Mouse (Mus musculus) embryonic facial prominence, embryonic 13.5 days (tissue): ENCODE measurements at regions not wholly inside any gene's neighbourhood (a gene's known extent, or its start where the extent isn't known, plus 50 kb on each side); places are given as distances from the start of the nearest gene placed in this dataset.

Source experiments
- ATAC-seq: fragments of 200-750 bp; cut with Nextera tagmentation; 2 replicates; pipeline ENCODE4 v1.8.0; 2017; ENCODE audit warnings: low read depth; ENCODE audit not compliant: insufficient number of reproducible peaks, insufficient read depth, low FRiP score, low TSS enrichment
- H3K27ac ChIP-seq: fragments of 300-500 bp; sonication (generic); 2 replicates; pipeline ENCODE4 v1.5.1; 2015; ENCODE audit warnings: moderate library complexity, mild to moderate bottlenecking, inconsistent platforms
- H3K27me3 ChIP-seq: fragments of 300-500 bp; sonication (generic); 2 replicates; pipeline ENCODE4 v1.6.1; 2015; ENCODE audit warnings: mild to moderate bottlenecking, inconsistent platforms
- H3K36me3 ChIP-seq: fragments of 300-500 bp; sonication (generic); 2 replicates; pipeline ENCODE4 v1.6.1; 2015; ENCODE audit warnings: mild to moderate bottlenecking, inconsistent platforms
- H3K4me1 ChIP-seq: fragments of 300-500 bp; sonication (generic); 2 replicates; pipeline ENCODE4 v1.6.1; 2015; ENCODE audit warnings: inconsistent platforms
- H3K4me2 ChIP-seq: fragments of 300-500 bp; sonication (generic); 2 replicates; pipeline ENCODE4 v1.6.1; 2015; ENCODE audit warnings: moderate library complexity, mild to moderate bottlenecking, inconsistent platforms
- H3K4me3 ChIP-seq: fragments of 300-500 bp; sonication (generic); 2 replicates; pipeline ENCODE4 v1.5.1; 2015; ENCODE audit warnings: mild to moderate bottlenecking, inconsistent platforms
- H3K9ac ChIP-seq: fragments of 300-500 bp; sonication (generic); 2 replicates; pipeline ENCODE4 v1.6.1; 2015; ENCODE audit warnings: mild to moderate bottlenecking, inconsistent platforms
- H3K9me3 ChIP-seq: fragments of 300-500 bp; sonication (generic); 2 replicates; pipeline ENCODE4 v1.6.1; 2016; ENCODE audit warnings: inconsistent platforms
- WGBS: fragments of 180-500 bp; shearing (Covaris S2); methylation state at CpG from one replicate; pipeline ENCODE4 v1.1.7; 2015; ENCODE audit warnings: mixed read lengths; 5-methylcytosine and 5-hydroxymethylcytosine counted together

DNA sequence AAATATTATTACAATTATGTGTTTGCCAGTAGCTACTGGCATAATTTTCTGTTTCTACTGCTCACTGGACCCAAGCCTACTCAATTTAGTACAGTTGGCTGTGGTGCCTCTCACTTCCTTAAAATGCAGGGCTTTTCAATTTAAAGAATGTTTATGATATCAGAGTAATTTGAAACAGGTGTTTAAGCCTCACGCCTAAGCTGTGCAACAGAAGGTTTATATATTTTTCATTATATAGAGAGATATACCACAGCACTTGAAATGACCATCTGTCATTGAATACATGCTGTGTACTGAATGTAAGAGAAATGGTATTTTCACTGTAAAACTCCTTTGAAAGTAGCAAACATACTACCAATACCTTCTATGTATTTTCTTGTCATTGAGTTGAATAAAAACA lies 376.8 kb downstream of the Otol1 start:
- no peaks in the 10 kb centered on the region for H3K4me1 ChIP-seq
- no peaks in the 10 kb centered on the region for H3K36me3 ChIP-seq
- no peak overlapping the region for H3K9ac ChIP-seq
- H3K4me2 ChIP-seq: no peak overlapping the region
- no peak overlapping the region for H3K27ac ChIP-seq
- no peaks in the 10 kb centered on the region for H3K27me3 ChIP-seq
- ATAC-seq: no peak
- no peaks in the 10 kb centered on the region for H3K9me3 ChIP-seq
- 24% methylated on average over 1 of the region's 1 CpGs for WGBS
- no peak overlapping the region for H3K4me3 ChIP-seq

- WGBS: 76% methylated on average over 4 of the region's 4 CpGs
- no peaks in the 10 kb centered on the region for H3K27me3 ChIP-seq
- H3K27ac ChIP-seq: no peak overlapping the region
- no peaks in the 10 kb centered on the region for H3K4me1 ChIP-seq
- H3K36me3 ChIP-seq: no peaks in the 10 kb centered on the region
- no peak overlapping the region for H3K4me3 ChIP-seq
- H3K4me2 ChIP-seq: no peak overlapping the region
- no peak overlapping the region for H3K9ac ChIP-seq
- no peaks in the 10 kb centered on the region for H3K9me3 ChIP-seq
- ATAC-seq: no peak
These were observed 378.5 kb downstream of the Otol1 start for GRCm38 (mm10) chr3:70385961-70386360.

GRCm38 (mm10) chr3:70401187-70401586 lies 393.8 kb downstream of the Otol1 start:
- no peak overlapping the region for H3K4me3 ChIP-seq
- ATAC-seq: no peak
- 65% methylated on average over 2 of the region's 2 CpGs for WGBS
- no peaks in the 10 kb centered on the region for H3K27me3 ChIP-seq
- no peak overlapping the region for H3K4me2 ChIP-seq
- no peaks in the 10 kb centered on the region for H3K4me1 ChIP-seq
- no peak overlapping the region for H3K9ac ChIP-seq
- H3K9me3 ChIP-seq: 0 out of 2 replicates have a peak, but pooled peaks cover 3% of the 10 kb centered on the region
- no peaks in the 10 kb centered on the region for H3K36me3 ChIP-seq
- H3K27ac ChIP-seq: no peak overlapping the region

DNA sequence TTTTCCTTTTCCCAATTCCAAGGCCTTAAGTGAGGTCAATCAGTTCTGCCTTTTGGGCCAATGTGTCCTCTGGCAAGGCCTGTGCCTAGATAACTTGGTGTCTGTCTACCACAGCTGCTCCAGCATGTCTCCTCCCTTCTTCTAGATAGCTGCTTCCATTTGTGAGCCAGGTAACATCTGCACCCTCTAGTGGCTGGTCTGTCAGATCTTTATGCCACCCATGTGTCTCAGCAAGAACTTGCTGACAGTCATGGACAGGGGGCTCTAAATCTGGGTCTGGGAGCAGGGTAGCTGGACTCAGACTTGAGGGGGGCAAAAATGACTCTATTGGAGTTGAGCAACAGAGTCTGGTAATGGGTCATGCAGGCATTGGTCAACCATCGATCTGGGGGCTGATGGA lies 399.2 kb downstream of the Otol1 start:
- no peak overlapping the region for H3K9ac ChIP-seq
- 0 out of 2 replicates have a peak, but pooled peaks cover 3% of the 10 kb centered on the region for H3K9me3 ChIP-seq
- no peak overlapping the region for H3K4me3 ChIP-seq
- no peak overlapping the region for H3K27ac ChIP-seq
- no peaks in the 10 kb centered on the region for H3K27me3 ChIP-seq
- no peaks in the 10 kb centered on the region for H3K4me1 ChIP-seq
- H3K4me2 ChIP-seq: no peak overlapping the region
- WGBS: 88% methylated on average over 1 of the region's 1 CpGs
- H3K36me3 ChIP-seq: no peaks in the 10 kb centered on the region
- no peak for ATAC-seq

- H3K36me3 ChIP-seq: no peaks in the 10 kb centered on the region
- H3K27ac ChIP-seq: no peak overlapping the region
- no peaks in the 10 kb centered on the region for H3K27me3 ChIP-seq
- H3K9me3 ChIP-seq: no peaks in the 10 kb centered on the region
- 51% methylated on average over 4 of the region's 4 CpGs for WGBS
- no peaks in the 10 kb centered on the region for H3K4me1 ChIP-seq
- H3K4me3 ChIP-seq: no peak overlapping the region
- ATAC-seq: no peak
- H3K4me2 ChIP-seq: no peak overlapping the region
- no peak overlapping the region for H3K9ac ChIP-seq
These were observed 410.9 kb downstream of the Otol1 start for GRCm38 (mm10) chr3:70418273-70418672.

GRCm38 (mm10) chr3:70422016-70422415 lies 414.6 kb downstream of the Otol1 start:
- Histone ChIP-seq H3K9me3 (no peaks in the 10 kb centered on the region), H3K4me3 (no peak overlapping the region), H3K4me2 (no peak overlapping the region), H3K27ac (no peak overlapping the region), H3K27me3 (no peaks in the 10 kb centered on the region), H3K4me1 (no peaks in the 10 kb centered on the region), H3K36me3 (no peaks in the 10 kb centered on the region), H3K9ac (no peak overlapping the region)
- no peak for ATAC-seq
- WGBS: 88% methylated on average over 1 of the region's 1 CpGs

GRCm38 (mm10) chr3:70422669-70423068 lies 415.3 kb downstream of the Otol1 start:
- WGBS: 70% methylated on average over 3 of the region's 3 CpGs
- no peak overlapping the region for H3K27ac ChIP-seq
- no peaks in the 10 kb centered on the region for H3K27me3 ChIP-seq
- no peak overlapping the region for H3K4me2 ChIP-seq
- ATAC-seq: no peak
- H3K4me3 ChIP-seq: no peak overlapping the region
- no peaks in the 10 kb centered on the region for H3K36me3 ChIP-seq
- H3K9me3 ChIP-seq: no peaks in the 10 kb centered on the region
- no peak overlapping the region for H3K9ac ChIP-seq
- no peaks in the 10 kb centered on the region for H3K4me1 ChIP-seq

DNA sequence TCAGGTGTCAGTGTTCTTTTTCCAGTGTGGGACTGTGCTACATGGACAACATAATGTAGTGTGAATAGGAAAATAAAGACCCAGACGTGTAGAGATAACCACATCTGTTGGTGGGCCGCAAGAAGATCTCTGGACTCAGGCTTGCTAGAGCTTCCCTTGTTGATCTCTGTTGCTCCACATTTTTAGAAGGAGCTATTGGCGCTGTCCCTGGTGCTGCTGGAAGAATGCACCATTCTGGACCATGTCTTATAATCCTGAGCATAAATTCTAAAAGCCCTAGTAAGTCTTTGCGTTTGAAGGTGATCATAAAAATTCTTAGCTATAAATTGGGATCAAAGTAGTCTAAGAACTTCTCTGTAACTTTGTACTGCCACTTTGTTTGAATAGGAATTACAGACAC lies 429.3 kb downstream of the Otol1 start:
- Histone ChIP-seq H3K9ac (no peak overlapping the region), H3K27me3 (no peaks in the 10 kb centered on the region), H3K27ac (no peak overlapping the region), H3K36me3 (no peaks in the 10 kb centered on the region), H3K4me3 (no peak overlapping the region), H3K9me3 (no peaks in the 10 kb centered on the region), H3K4me1 (no peaks in the 10 kb centered on the region), H3K4me2 (no peak overlapping the region)
- 71% methylated on average over 4 of the region's 4 CpGs for WGBS
- ATAC-seq: no peak

DNA sequence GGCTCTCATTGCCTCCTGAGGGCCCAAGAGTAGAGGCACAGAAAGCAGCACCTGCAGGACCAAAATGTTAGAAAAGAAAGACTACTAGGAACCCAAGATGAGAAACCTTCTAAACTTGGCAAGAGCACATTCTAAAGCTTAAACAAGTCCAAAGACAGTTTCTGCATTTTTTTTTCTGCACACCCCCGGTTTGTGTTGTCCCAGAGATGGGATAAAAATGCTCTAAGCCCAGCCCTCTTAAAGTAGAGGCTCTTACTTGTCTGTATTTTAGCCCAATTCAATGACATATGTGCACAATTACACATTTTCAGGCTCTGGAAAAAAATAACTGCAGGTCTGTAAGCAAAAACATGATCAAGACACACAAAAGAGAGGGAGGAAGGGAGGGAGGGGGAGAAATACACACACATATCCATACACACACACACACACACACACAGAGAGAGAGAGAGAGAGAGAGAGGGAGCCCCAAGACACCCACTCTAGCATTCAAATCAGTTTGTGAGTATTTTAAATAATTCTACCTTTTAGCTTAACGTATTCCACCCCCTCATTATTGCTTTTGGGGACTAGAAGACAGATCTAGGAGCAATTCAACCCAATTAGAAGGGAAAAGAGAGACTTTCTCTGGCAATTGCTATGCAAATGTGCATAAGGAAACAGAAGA lies 449.9 kb downstream of the Otol1 start:
- Histone ChIP-seq H3K4me3 (no peak overlapping the region), H3K4me1 (no peaks in the 10 kb centered on the region), H3K9ac (no peak overlapping the region), H3K9me3 (no peaks in the 10 kb centered on the region), H3K4me2 (no peak overlapping the region), H3K27ac (no peak overlapping the region), H3K27me3 (no peaks in the 10 kb centered on the region), H3K36me3 (no peaks in the 10 kb centered on the region)
- no peak for ATAC-seq
- 34% methylated on average over 2 of the region's 2 CpGs for WGBS

- no peaks in the 10 kb centered on the region for H3K4me1 ChIP-seq
- no peak overlapping the region for H3K4me2 ChIP-seq
- no peak overlapping the region for H3K9ac ChIP-seq
- H3K4me3 ChIP-seq: no peak overlapping the region
- no peak for ATAC-seq
- 63% methylated on average over 2 of the region's 2 CpGs for WGBS
- no peaks in the 10 kb centered on the region for H3K9me3 ChIP-seq
- no peaks in the 10 kb centered on the region for H3K36me3 ChIP-seq
- no peaks in the 10 kb centered on the region for H3K27me3 ChIP-seq
- no peak overlapping the region for H3K27ac ChIP-seq
These were observed 453.4 kb downstream of the Otol1 start for GRCm38 (mm10) chr3:70460811-70461210.

- no peaks in the 10 kb centered on the region for H3K27me3 ChIP-seq
- no peaks in the 10 kb centered on the region for H3K9me3 ChIP-seq
- no peak for ATAC-seq
- no peak overlapping the region for H3K27ac ChIP-seq
- H3K36me3 ChIP-seq: no peaks in the 10 kb centered on the region
- no peak overlapping the region for H3K9ac ChIP-seq
- no peaks in the 10 kb centered on the region for H3K4me1 ChIP-seq
- no peak overlapping the region for H3K4me3 ChIP-seq
- no peak overlapping the region for H3K4me2 ChIP-seq
These were observed 455.8 kb downstream of the Otol1 start for GRCm38 (mm10) chr3:70463221-70463620.

DNA sequence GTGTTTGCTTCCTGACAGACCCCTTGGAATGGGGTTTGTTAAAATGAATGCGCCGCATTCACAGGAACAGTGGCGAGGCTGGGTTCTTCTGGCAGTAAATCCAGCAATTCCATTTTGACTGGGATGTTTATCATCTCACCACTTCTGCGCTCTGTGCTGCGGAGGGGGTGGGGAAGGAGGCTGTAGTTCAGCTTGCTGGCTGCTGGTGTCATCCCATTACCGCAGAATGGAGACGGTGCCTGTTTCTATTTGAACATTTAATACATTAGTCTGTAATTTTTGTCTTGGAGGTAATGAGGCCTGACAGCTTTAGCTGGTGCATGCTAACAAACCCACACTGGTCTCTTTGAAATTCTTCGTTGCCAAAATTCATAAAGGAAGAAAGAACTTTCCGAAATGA lies 475.1 kb downstream of the Otol1 start:
- no peak overlapping the region for H3K4me3 ChIP-seq
- H3K27me3 ChIP-seq: no peaks in the 10 kb centered on the region
- H3K9me3 ChIP-seq: no peaks in the 10 kb centered on the region
- ATAC-seq: no peak
- whole genome bisulfite sequencing: 44% methylated on average over 9 of the region's 9 CpGs
- no peak overlapping the region for H3K4me2 ChIP-seq
- no peak overlapping the region for H3K27ac ChIP-seq
- H3K4me1 ChIP-seq: no peaks in the 10 kb centered on the region
- H3K9ac ChIP-seq: no peak overlapping the region
- H3K36me3 ChIP-seq: no peaks in the 10 kb centered on the region
